In the genomic region with DNA sequence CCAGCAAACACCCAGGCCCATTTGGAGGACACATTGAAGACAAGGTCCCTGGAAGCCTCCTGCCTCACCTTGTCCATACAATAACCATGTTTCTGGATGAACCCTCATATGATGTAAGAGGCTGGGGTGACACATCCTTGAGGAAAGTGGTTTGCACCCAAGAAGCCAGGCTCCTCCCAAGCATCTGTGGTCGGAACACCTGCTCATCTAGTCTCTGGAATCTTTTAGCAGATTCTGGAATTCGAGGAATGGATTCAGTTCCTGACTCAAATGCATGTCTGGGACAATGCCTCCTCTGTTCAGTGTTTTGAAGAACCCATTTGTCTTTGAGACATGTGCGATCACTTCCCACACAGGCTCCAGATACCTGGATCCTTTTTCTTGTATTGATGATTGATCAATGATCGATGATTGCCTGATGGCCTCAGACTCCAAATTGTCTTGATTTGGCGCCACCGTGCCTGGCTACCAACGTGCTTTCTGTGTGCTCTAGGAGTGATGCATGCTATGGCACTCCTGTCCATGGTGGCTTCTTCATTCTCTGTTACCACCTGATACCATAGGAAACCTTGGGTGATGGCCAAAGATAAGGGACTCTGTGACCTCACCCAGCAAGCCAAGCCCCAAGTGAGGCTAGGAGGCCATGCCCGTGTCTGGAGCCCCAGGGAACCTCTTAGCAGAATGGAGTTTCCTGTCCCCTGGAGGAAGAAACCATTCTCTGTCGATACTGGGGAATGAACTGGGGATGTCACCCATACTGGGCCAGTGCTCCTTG, we compare ENCODE assay signal across 10 mouse cellular contexts.
"Had no signal": no experiment of that assay in that cellular context is flagged by ENCODE, and none has a peak within 500 bp of the region (broad histone marks: within the 10 kb centered on the region; RNA-seq: fewer than 3 reads in every experiment).

No protein-coding gene starts in this region.

- H3K9ac ChIP-seq: midbrain, embryonic 15.5 days; neural tube, embryonic 12.5 days had no signal

- ATAC-seq: intestine, postnatal 0 days; lung, postnatal 0 days; midbrain, embryonic 15.5 days had no signal

- H3K36me3 ChIP-seq: midbrain, embryonic 15.5 days; neural tube, embryonic 12.5 days had no signal

- H3K27me3 ChIP-seq: midbrain, embryonic 15.5 days had no signal

- H3K4me3 ChIP-seq: midbrain, embryonic 15.5 days; neural tube, embryonic 12.5 days had no signal

- H3K27ac ChIP-seq: midbrain, embryonic 15.5 days; neural tube, embryonic 12.5 days; stomach, postnatal 0 days had no signal

- H3K4me2 ChIP-seq: midbrain, embryonic 11.5 days; midbrain, embryonic 15.5 days; neural tube, embryonic 12.5 days had no signal

- H3K9me3 ChIP-seq: midbrain, embryonic 15.5 days; neural tube, embryonic 12.5 days had no signal

- DNase-seq: kidney, adult 8-10 months; left cerebral cortex, postnatal 4 days; lung, adult 2 months; lung, postnatal 36 days had no signal
